Mouse (Mus musculus) gastrocnemius, postnatal 14 days (tissue): ENCODE measurements around the gene Cep63. TPM values are rescaled to one million over a fixed set of nuclear protein-coding genes. Genes with fewer than 3 reads are reported as not detected.

Experiments
- DNase-seq: peaks from one replicate; pipeline ENCODE4 v3.0.0; 2021; ENCODE audit warnings: mixed read lengths
- intact Hi-C: fragments of 180-260 bp; cut with DNase I; formaldehyde crosslinking; loops from one replicate; pipeline ENCODE4 v1.15.1; 2025; ENCODE audit warnings: low total_unique reads
- total RNA-seq, 2 experiments: library from RNA; stranded (reverse); gene quantifications; 2 replicates each; pipeline ENCODE4 v1.2.3; 2021

The Cep63 gene
- total RNA-seq, 2 experiments from 2014 or later, result 24.1 to 24.4 TPM

- no peak for DNase-seq
- intact Hi-C loops, result no loop called here
These were observed 31.5 kb downstream of the Cep63 start for GRCm38 (mm10) chr9:102594667-102595393.

- intact Hi-C loops, result no loop called here
- DNase-seq, result no peak
These were observed 39.0 kb downstream of the Cep63 start for GRCm38 (mm10) chr9:102587347-102587746.

GRCm38 (mm10) chr9:102581921-102582469, 44.3 kb downstream of the Cep63 start:
- intact Hi-C loops, result no loop called here
- DNase-seq, result no peak

GRCm38 (mm10) chr9:102577480-102577879, 48.9 kb downstream of the Cep63 start:
- DNase-seq, result no peak
- intact Hi-C loops, result no loop called here

- intact Hi-C loops, result no loop called here
- no peak for DNase-seq
These were observed 53.4 kb downstream of the Cep63 start for GRCm38 (mm10) chr9:102572888-102573287.

- intact Hi-C loops, result no loop called here
- DNase-seq, result no peak
These were observed 67.9 kb downstream of the Cep63 start for GRCm38 (mm10) chr9:102558463-102558862.

GRCm38 (mm10) chr9:102553781-102554180, 72.6 kb downstream of the Cep63 start:
- DNase-seq, result no peak
- intact Hi-C loops, result no loop called here

- intact Hi-C loops, result no loop called here
- no peak for DNase-seq
These were observed 74.6 kb downstream of the Cep63 start for GRCm38 (mm10) chr9:102551771-102552170.

- DNase-seq, result no peak
- intact Hi-C loops, result no loop called here
These were observed 77.1 kb downstream of the Cep63 start for GRCm38 (mm10) chr9:102549211-102549610.

GRCm38 (mm10) chr9:102547028-102547354, 79.3 kb downstream of the Cep63 start:
- no peak for DNase-seq
- intact Hi-C loops, result no loop called here

GRCm38 (mm10) chr9:102546256-102547027, 79.9 kb downstream of the Cep63 start:
- DNase-seq, result no peak
- intact Hi-C loops, result no loop called here

GRCm38 (mm10) chr9:102545406-102546255, 80.7 kb downstream of the Cep63 start:
- DNase-seq, result no peak
- intact Hi-C loops, result no loop called here

GRCm38 (mm10) chr9:102544773-102545366, 81.5 kb downstream of the Cep63 start:
- intact Hi-C loops, result loop anchor here (5.0 kb wide), 1 partner anchor 138 kb away; no protein-coding TSS in a partner anchor
- DNase-seq, result peak; percentile 76

- DNase-seq, result no peak
- intact Hi-C loops, result loop anchor here (5.0 kb wide), 1 partner anchor 137 kb away; no protein-coding TSS in a partner anchor
These were observed 82.1 kb downstream of the Cep63 start for GRCm38 (mm10) chr9:102544116-102544772.

- intact Hi-C loops, result loop anchor here (5.0 kb wide), 1 partner anchor 136 kb away; no protein-coding TSS in a partner anchor
- DNase-seq, result no peak
These were observed 82.6 kb downstream of the Cep63 start for GRCm38 (mm10) chr9:102543761-102544115.

- intact Hi-C loops, result loop anchor here (5.0 kb wide), 1 partner anchor 135 kb away; no protein-coding TSS in a partner anchor
- no peak for DNase-seq
These were observed 83.8 kb downstream of the Cep63 start for GRCm38 (mm10) chr9:102542540-102542939.

GRCm38 (mm10) chr9:102541666-102542065, 84.7 kb downstream of the Cep63 start:
- intact Hi-C loops, result loop anchor here (5.0 kb wide), 1 partner anchor 134 kb away; no protein-coding TSS in a partner anchor
- no peak for DNase-seq

GRCm38 (mm10) chr9:102539699-102540098, 86.6 kb downstream of the Cep63 start:
- DNase-seq, result no peak
- intact Hi-C loops, result loop anchor here (5.0 kb wide), 1 partner anchor 132 kb away; no protein-coding TSS in a partner anchor

GRCm38 (mm10) chr9:102536968-102537367, 89.4 kb downstream of the Cep63 start:
- DNase-seq, result no peak
- intact Hi-C loops, result no loop called here
